Mouse (Mus musculus) adrenal gland, postnatal 10 days (tissue): ENCODE results near the gene Ndufb7. TPM values are rescaled to one million over a fixed set of nuclear protein-coding genes. Genes with fewer than 3 reads are reported as not detected.
"Not testable (repeated sequence)": the region's sequence is repeated elsewhere in the genome, so short reads cannot be mapped to it uniquely, and the experiment has no call there.

Experiments used
- DNase-seq: peaks from one replicate; pipeline ENCODE4 v3.0.0; 2021; ENCODE audit warnings: mixed read lengths
- long read RNA-seq, 2 experiments: library from polyadenylated mRNA; stranded (forward); transcript quantifications; one replicate each; pipeline ENCODE4 v2.0.0; 2021
- total RNA-seq, 2 experiments: library from RNA; stranded (reverse); gene quantifications; 2 replicates each; pipeline ENCODE4 v1.2.3; 2021

Ndufb7 gene
- 100 to 1,000 TPM; 340 to 396 TPM for total RNA-seq
- long read RNA-seq, experiment 1, full-length matches to known transcripts, result 790 of 809 reads
- long read RNA-seq, experiment 1, partial matches to known transcripts, result 16 of 809 reads
- long read RNA-seq, experiment 1, other reads (novel, unspliced or antisense), result 3 of 809 reads
- long read RNA-seq, experiment 2, transcript Ndufb7-201 (3 exons, 623 nt), result major isoform, 785 of 790 reads
- long read RNA-seq, experiment 2, partial matches to known transcripts, result 5 of 790 reads
- long read RNA-seq, experiment 2, other reads (novel, unspliced or antisense), result 0 of 790 reads

GRCm38 (mm10) chr8:83566469-83567395 is at the start of gene Ndufb7:
Gene Ndufb7, plus strand, starts transcription at chr8:83566671.
- DNase-seq, result peak; percentile 98

- DNase-seq, result no peak
Observed at GRCm38 (mm10) chr8:83520432-83520831, 46.0 kb upstream of the Ndufb7 start.

- DNase-seq, result not testable (repeated sequence)
Observed at GRCm38 (mm10) chr8:83520907-83521306, 45.6 kb upstream of the Ndufb7 start.

- no peak for DNase-seq
Observed at GRCm38 (mm10) chr8:83521310-83521709, 45.2 kb upstream of the Ndufb7 start.

- DNase-seq, result no peak
Observed at GRCm38 (mm10) chr8:83534802-83535201, 31.7 kb upstream of the Ndufb7 start.

GRCm38 (mm10) chr8:83535736-83536135 is 30.7 kb upstream of the Ndufb7 start, which contains the start of gene Olfr370:
Gene Olfr370, plus strand, starts transcription at chr8:83535780.
- no peak for DNase-seq

GRCm38 (mm10) chr8:83562669-83563068 is 3.8 kb upstream of the Ndufb7 start:
- no peak for DNase-seq

GRCm38 (mm10) chr8:83563246-83563645 is 3.2 kb upstream of the Ndufb7 start:
- DNase-seq, result no peak

- DNase-seq, result peak; percentile 21
Observed at GRCm38 (mm10) chr8:83565731-83566375, 618 bp upstream of the Ndufb7 start.

- no peak for DNase-seq
Observed at GRCm38 (mm10) chr8:83567668-83568067, 1.2 kb downstream of the Ndufb7 start.

GRCm38 (mm10) chr8:83568128-83568527 is 1.7 kb downstream of the Ndufb7 start:
- DNase-seq, result no peak

GRCm38 (mm10) chr8:83568755-83569154 is 2.3 kb downstream of the Ndufb7 start:
- no peak for DNase-seq

GRCm38 (mm10) chr8:83569165-83569564 is 2.7 kb downstream of the Ndufb7 start:
- no peak for DNase-seq

- no peak for DNase-seq
Observed at GRCm38 (mm10) chr8:83570272-83571000, 4.0 kb downstream of the Ndufb7 start.

- not testable (repeated sequence) for DNase-seq
Observed at GRCm38 (mm10) chr8:83571001-83571340, 4.5 kb downstream of the Ndufb7 start.

- no peak for DNase-seq
Observed at GRCm38 (mm10) chr8:83571791-83572190, 5.3 kb downstream of the Ndufb7 start.

- no peak for DNase-seq
Observed at GRCm38 (mm10) chr8:83572246-83572812, 5.9 kb downstream of the Ndufb7 start.

GRCm38 (mm10) chr8:83573140-83573875 is 6.8 kb downstream of the Ndufb7 start:
- peak; percentile 51 for DNase-seq

- DNase-seq, result peak; percentile 19
Observed at GRCm38 (mm10) chr8:83574631-83575315, 8.3 kb downstream of the Ndufb7 start.
